In the genomic region with DNA sequence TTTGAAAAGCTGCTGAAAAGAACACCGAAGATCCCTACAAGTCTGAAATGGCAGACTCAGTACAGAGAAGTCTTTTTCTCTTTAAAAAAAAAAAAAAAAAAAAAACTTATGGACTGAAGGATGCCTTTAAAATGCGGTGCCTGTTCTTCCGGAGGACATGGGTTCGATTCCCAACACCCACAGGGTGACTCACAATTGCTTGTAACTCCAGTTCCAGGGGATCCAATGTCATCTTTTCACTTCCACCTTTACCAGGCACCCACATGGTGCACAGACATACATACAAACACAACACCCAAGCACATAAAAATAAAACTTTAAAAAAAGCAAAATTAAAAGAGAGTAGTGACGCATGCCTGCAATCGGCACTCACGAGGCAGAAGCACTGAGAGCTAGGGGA, we compare ENCODE assay signal across 9 mouse cellular contexts. TPM values are rescaled to one million over a fixed set of nuclear protein-coding genes. Genes with fewer than 3 reads are reported as not detected.
A peak's percentile ranks its signal among the peaks of the same experiment; 100 is the strongest.
DNase-seq lines count a peak whose midpoint lies in the region; ATAC-seq and TF ChIP-seq lines count a peak whose summit lies in the region.
"Had no signal": no experiment of that assay in that cellular context is flagged by ENCODE, and none has a peak within 500 bp of the region (broad histone marks: within the 10 kb centered on the region; RNA-seq: fewer than 3 reads in every experiment).

No protein-coding gene starts in this region.

- WGBS in kidney, embryonic 15.5 days: 91% methylated on average over 7 of the region's 7 CpGs
- 88% methylated on average over 7 of the region's 7 CpGs for WGBS in embryonic facial prominence, embryonic 14.5 days
- WGBS in intestine, embryonic 16.5 days: 91% methylated on average over 7 of the region's 7 CpGs

- peaks cover 33% of the 10 kb centered on the region for H3K79me2 ChIP-seq in myocyte (ENCODE audit: control insufficient read depth, insufficient read depth)

- peak overlapping the region; percentile 65 for H3K4me2 ChIP-seq in kidney, embryonic 15.5 days
- H3K4me2 ChIP-seq in embryonic facial prominence, embryonic 14.5 days (ENCODE audit: low read depth, low read length): peak overlapping the region; percentile 79
- H3K4me2 ChIP-seq in intestine, embryonic 16.5 days (ENCODE audit: low read depth, low read length): peak overlapping the region; percentile 73
- H3K4me2 ChIP-seq in myocyte (ENCODE audit: low read depth): peak overlapping the region; percentile 83

- peaks cover 21% of the 10 kb centered on the region for H3K36me3 ChIP-seq in kidney, embryonic 15.5 days
- peaks cover 18% of the 10 kb centered on the region for H3K36me3 ChIP-seq in embryonic facial prominence, embryonic 14.5 days (ENCODE audit: control insufficient read depth, insufficient read depth, low read length)
- H3K36me3 ChIP-seq in intestine, embryonic 16.5 days (ENCODE audit: control insufficient read depth, insufficient read depth, low read length): no peaks in the 10 kb centered on the region; the same call in 1 of the 2 replicates
- H3K36me3 ChIP-seq in myocyte (ENCODE audit: control insufficient read depth, insufficient read depth): no peaks in the 10 kb centered on the region

- H3K27ac ChIP-seq in kidney, embryonic 15.5 days: peak overlapping the region; percentile 95; the same call in 1 of the 2 replicates
- no peak overlapping the region for H3K27ac ChIP-seq in embryonic facial prominence, embryonic 14.5 days (replicated peaks; ENCODE audit: low read depth, low read length)
- H3K27ac ChIP-seq in intestine, embryonic 16.5 days (ENCODE audit: low read length): no peak overlapping the region

- ATAC-seq in kidney, embryonic 15.5 days (replicated peaks; ENCODE audit: low FRiP score): no peak
- ATAC-seq in embryonic facial prominence, embryonic 14.5 days (ENCODE audit: low read depth): no peak
- no peak for ATAC-seq in intestine, embryonic 16.5 days
- no peak for ATAC-seq in inflammation-experienced regulatory T-cells, adult 6 months

- peak overlapping the region; percentile 75 for H3ac ChIP-seq in myocyte (ENCODE audit: control insufficient read depth, insufficient read length)

- no peak for TF ChIP-seq POLR2A in myocyte (IDR thresholded peaks at IDR 0.05; ENCODE audit: insufficient read length, low read depth)

- H3K27me3 ChIP-seq in kidney, embryonic 15.5 days: no peaks in the 10 kb centered on the region
- H3K27me3 ChIP-seq in embryonic facial prominence, embryonic 14.5 days (replicated peaks; ENCODE audit: control insufficient read depth, insufficient read depth, low read length): no peaks in the 10 kb centered on the region
- H3K27me3 ChIP-seq in intestine, embryonic 16.5 days (replicated peaks; ENCODE audit: control insufficient read depth, insufficient read depth, low read length): no peaks in the 10 kb centered on the region
- no peaks in the 10 kb centered on the region for H3K27me3 ChIP-seq in myocyte (ENCODE audit: control insufficient read depth, insufficient read depth, insufficient read length)
- H3K27me3 ChIP-seq: Patski had no signal

- peaks cover 48% of the 10 kb centered on the region for H3K4me1 ChIP-seq in kidney, embryonic 15.5 days
- H3K4me1 ChIP-seq in embryonic facial prominence, embryonic 14.5 days (ENCODE audit: control insufficient read depth, insufficient read depth, low read length): peaks cover 26% of the 10 kb centered on the region
- peaks cover 22% of the 10 kb centered on the region for H3K4me1 ChIP-seq in intestine, embryonic 16.5 days (ENCODE audit: control insufficient read depth, insufficient read depth, low read length)

- peak overlapping the region; percentile 98 for H3K4me3 ChIP-seq in kidney, embryonic 15.5 days (replicated peaks)
- H3K4me3 ChIP-seq in embryonic facial prominence, embryonic 14.5 days (ENCODE audit: low read depth, low read length): peak overlapping the region; percentile 92
- H3K4me3 ChIP-seq in intestine, embryonic 16.5 days (ENCODE audit: low read length): peak overlapping the region; percentile 69
- H3K4me3 ChIP-seq in myocyte: peak overlapping the region; percentile 94

- H3K9ac ChIP-seq in kidney, embryonic 15.5 days: peak overlapping the region; percentile 85; the same call in 1 of the 2 replicates
- H3K9ac ChIP-seq in embryonic facial prominence, embryonic 14.5 days (ENCODE audit: low read depth, low read length): peak overlapping the region; percentile 91
- peak overlapping the region; percentile 77; the same call in 1 of the 2 replicates for H3K9ac ChIP-seq in intestine, embryonic 16.5 days (ENCODE audit: low read depth, low read length)

- H3K9me3 ChIP-seq in kidney, embryonic 15.5 days (replicated peaks): no peaks in the 10 kb centered on the region
- H3K9me3 ChIP-seq in embryonic facial prominence, embryonic 14.5 days (ENCODE audit: control insufficient read depth, low read length): no peaks in the 10 kb centered on the region
- H3K9me3 ChIP-seq in intestine, embryonic 16.5 days (ENCODE audit: control insufficient read depth, low read length): no peaks in the 10 kb centered on the region

- no peak for DNase-seq in kidney, adult 8-10 months
- DNase-seq in embryonic facial prominence, embryonic 14.5 days (ENCODE audit: low spot score): no peak
- DNase-seq in frontal cortex, postnatal 10 days (ENCODE audit: low spot score in 2 of 2): no peak
- no peak for DNase-seq in cerebellum, postnatal 36 days

TF ChIP-seq in myocyte, 11 proteins besides CTCF, POLR2A, EP300 and RAD21:
- no peak for TF ChIP-seq TCF12 (IDR thresholded peaks at IDR 0.05; ENCODE audit: insufficient read depth, poor library complexity, severe bottlenecking)
- no peak for TF ChIP-seq TCF3 (IDR thresholded peaks at IDR 0.05; ENCODE audit: insufficient read length, low read depth)
- no peak for TF ChIP-seq SRF (IDR thresholded peaks at IDR 0.05; ENCODE audit: control insufficient read depth, insufficient read length, low read depth)
- no peak for TF ChIP-seq MYOD1 (IDR thresholded peaks at IDR 0.05; ENCODE audit: control insufficient read depth in 1 of 3, insufficient read length in 2 of 3, low read depth in 2 of 3)
- TF ChIP-seq REST (IDR thresholded peaks at IDR 0.05; ENCODE audit: insufficient read depth, insufficient read length): no peak
- no peak for TF ChIP-seq MAX (IDR thresholded peaks at IDR 0.05; ENCODE audit: low read depth)
- no peak for TF ChIP-seq CEBPB (IDR thresholded peaks at IDR 0.05; ENCODE audit: insufficient read depth, poor library complexity, severe bottlenecking)
- TF ChIP-seq USF1 (IDR thresholded peaks at IDR 0.05; ENCODE audit: low read depth): no peak
- no peak for TF ChIP-seq MYOG (IDR thresholded peaks at IDR 0.05; ENCODE audit: control insufficient read depth in 1 of 3, insufficient read depth in 1 of 3, insufficient read length in 2 of 3, low read depth in 2 of 3)
- TF ChIP-seq E2F4 (IDR thresholded peaks at IDR 0.05; ENCODE audit: insufficient read depth): no peak
- no peak for TF ChIP-seq POLR2AphosphoS2 (IDR thresholded peaks at IDR 0.05; ENCODE audit: insufficient read length, low read depth)

RNA-seq across cellular contexts. Expression of a gene that starts 1.0 kb away (rescaled TPM):
- polyA plus RNA-seq in kidney, embryonic 15.5 days (2015; fragmentation: Nextera tagmentation; extraction: Ambion mirVana): 265 and 305 TPM in 2 replicates
- 226 and 241 TPM in 2 replicates for polyA plus RNA-seq in embryonic facial prominence, embryonic 14.5 days (2014; fragmentation: Nextera tagmentation; extraction: Ambion mirVana)
- polyA plus RNA-seq in intestine, embryonic 16.5 days (2015; fragmentation: Nextera tagmentation; extraction: Ambion mirVana): 249 and 267 TPM in 2 replicates
- polyA plus RNA-seq in myocyte (2012; fragmentation: generic; extraction: Trizol): 483 TPM
- polyA plus RNA-seq in inflammation-experienced regulatory T-cells, adult 6 months (2017; shearing (Covaris generic)): 100 to 1,000 TPM; 253 to 303 (median 292) TPM

RNA-seq across cellular contexts. Expression of a gene that starts 3.7 kb away (rescaled TPM):
- 155 and 168 TPM in 2 replicates for polyA plus RNA-seq in kidney, embryonic 15.5 days (2015; fragmentation: Nextera tagmentation; extraction: Ambion mirVana)
- 235 and 254 TPM in 2 replicates for polyA plus RNA-seq in embryonic facial prominence, embryonic 14.5 days (2014; fragmentation: Nextera tagmentation; extraction: Ambion mirVana)
- 89.7 and 90.7 TPM in 2 replicates for polyA plus RNA-seq in intestine, embryonic 16.5 days (2015; fragmentation: Nextera tagmentation; extraction: Ambion mirVana)
- polyA plus RNA-seq in myocyte (2012; fragmentation: generic; extraction: Trizol): 108 TPM
- under 1 TPM in 2 of 3 experiments, not detected in 1; 0.29 to 0.47 TPM for polyA plus RNA-seq in inflammation-experienced regulatory T-cells, adult 6 months (2017; shearing (Covaris generic))

RNA-seq across cellular contexts. Expression of a gene that starts 10.1 kb away (rescaled TPM):
- polyA plus RNA-seq in kidney, embryonic 15.5 days (2015; fragmentation: Nextera tagmentation; extraction: Ambion mirVana): 11.0 and 11.4 TPM in 2 replicates
- 6.3 and 7.7 TPM in 2 replicates for polyA plus RNA-seq in embryonic facial prominence, embryonic 14.5 days (2014; fragmentation: Nextera tagmentation; extraction: Ambion mirVana)
- 93.8 and 111 TPM in 2 replicates for polyA plus RNA-seq in intestine, embryonic 16.5 days (2015; fragmentation: Nextera tagmentation; extraction: Ambion mirVana)
- 6.8 TPM for polyA plus RNA-seq in myocyte (2012; fragmentation: generic; extraction: Trizol)
- 1 to 10 TPM in 1 of 3 experiments, under 1 TPM in 2; 0.42 to 2.5 (median 0.49) TPM for polyA plus RNA-seq in inflammation-experienced regulatory T-cells, adult 6 months (2017; shearing (Covaris generic))

RNA-seq across cellular contexts. Expression of a gene that starts 36.2 kb away (rescaled TPM):
- 46.8 and 54.6 TPM in 2 replicates for polyA plus RNA-seq in kidney, embryonic 15.5 days (2015; fragmentation: Nextera tagmentation; extraction: Ambion mirVana)
- polyA plus RNA-seq in embryonic facial prominence, embryonic 14.5 days (2014; fragmentation: Nextera tagmentation; extraction: Ambion mirVana): 41.0 and 43.4 TPM in 2 replicates
- polyA plus RNA-seq in intestine, embryonic 16.5 days (2015; fragmentation: Nextera tagmentation; extraction: Ambion mirVana): 53.4 and 65.3 TPM in 2 replicates
- polyA plus RNA-seq in myocyte (2012; fragmentation: generic; extraction: Trizol): 81.8 TPM
- polyA plus RNA-seq in inflammation-experienced regulatory T-cells, adult 6 months (2017; shearing (Covaris generic)): 10 to 100 TPM; 52.5 to 66.4 (median 63.3) TPM

RNA-seq across cellular contexts. Expression of a gene that starts 48.2 kb away (rescaled TPM):
- polyA plus RNA-seq in kidney, embryonic 15.5 days (2015; fragmentation: Nextera tagmentation; extraction: Ambion mirVana): 6.3 and 6.8 TPM in 2 replicates
- 1.7 and 2.1 TPM in 2 replicates for polyA plus RNA-seq in embryonic facial prominence, embryonic 14.5 days (2014; fragmentation: Nextera tagmentation; extraction: Ambion mirVana)
- 1.2 and 1.6 TPM in 2 replicates for polyA plus RNA-seq in intestine, embryonic 16.5 days (2015; fragmentation: Nextera tagmentation; extraction: Ambion mirVana)
- 0.20 TPM for polyA plus RNA-seq in myocyte (2012; fragmentation: generic; extraction: Trizol)
- polyA plus RNA-seq in inflammation-experienced regulatory T-cells, adult 6 months (2017; shearing (Covaris generic)): under 1 TPM; 0.50 to 0.58 (median 0.57) TPM

Comparison
In these comparisons a context has a peak if more than half of its experiments do, and no peak if none do; other contexts are left out.
1. RNA of a gene that starts 3.7 kb away (polyA plus RNA-seq): 235 to 254 TPM in embryonic facial prominence, embryonic 14.5 days, 155 to 168 TPM in kidney, embryonic 15.5 days, 108 TPM in myocyte (single experiment) and 89.7 to 90.7 TPM in intestine, embryonic 16.5 days; 0.29 to 0.47 TPM in inflammation-experienced regulatory T-cells, adult 6 months; every median in the first group is over 10 times any median in the second.
2. Peak in every context shown above with its lines, with median percentiles within 50 percentile points of each other: H3K4me2 ChIP-seq, H3K4me3 ChIP-seq and H3K9ac ChIP-seq.